Mouse (Mus musculus): Measurements from ENCODE around the gene Kbtbd3.

The Kbtbd3 gene

GRCm38 (mm10) chr9:4309351-4310085 is at the start of gene Kbtbd3, which contains the start of gene Aasdhppt:
Kbtbd3 (plus strand) TSS chr9:4309833.
Aasdhppt (minus strand) TSS chr9:4309471.
- DNase-seq (ENCODE audit: low spot score): peak; percentile 99

- DNase-seq (ENCODE audit: low spot score): no peak
These were observed 49.5 kb upstream of the Kbtbd3 start for GRCm38 (mm10) chr9:4259841-4260745.

GRCm38 (mm10) chr9:4260746-4261090 is 48.9 kb upstream of the Kbtbd3 start:
- no peak for DNase-seq (ENCODE audit: low spot score)

GRCm38 (mm10) chr9:4266881-4267280 is 42.8 kb upstream of the Kbtbd3 start:
- no peak for DNase-seq (ENCODE audit: low spot score)

GRCm38 (mm10) chr9:4283850-4284249 is 25.8 kb upstream of the Kbtbd3 start:
- DNase-seq (ENCODE audit: low spot score): no peak

GRCm38 (mm10) chr9:4300466-4300865 is 9.2 kb upstream of the Kbtbd3 start:
- DNase-seq (ENCODE audit: low spot score): no peak

- no peak for DNase-seq (ENCODE audit: low spot score)
These were observed 4.8 kb upstream of the Kbtbd3 start for GRCm38 (mm10) chr9:4304867-4305266.

GRCm38 (mm10) chr9:4308628-4309350 is 844 bp upstream of the Kbtbd3 start:
- DNase-seq (ENCODE audit: low spot score): no peak

GRCm38 (mm10) chr9:4310706-4311105 is 1.1 kb downstream of the Kbtbd3 start:
- no peak for DNase-seq (ENCODE audit: low spot score)

- DNase-seq (ENCODE audit: low spot score): no peak
These were observed 1.5 kb downstream of the Kbtbd3 start for GRCm38 (mm10) chr9:4311162-4311561.

- no peak for DNase-seq (ENCODE audit: low spot score)
These were observed 4.3 kb downstream of the Kbtbd3 start for GRCm38 (mm10) chr9:4313946-4314345.

- no peak for DNase-seq (ENCODE audit: low spot score)
These were observed 6.1 kb downstream of the Kbtbd3 start for GRCm38 (mm10) chr9:4315746-4316145.

GRCm38 (mm10) chr9:4318939-4319721 is 9.5 kb downstream of the Kbtbd3 start:
- DNase-seq (ENCODE audit: low spot score): no peak

- no peak for DNase-seq (ENCODE audit: low spot score)
These were observed 43.5 kb downstream of the Kbtbd3 start for GRCm38 (mm10) chr9:4353163-4353562.

GRCm38 (mm10) chr9:4375828-4376639 is 66.4 kb downstream of the Kbtbd3 start, which contains the start of gene Msantd4:
Msantd4 (plus strand) TSS chr9:4376562.
- peak; percentile 97 for DNase-seq (ENCODE audit: low spot score)

GRCm38 (mm10) chr9:4376640-4377120 is 67.0 kb downstream of the Kbtbd3 start:
- peak; percentile 32 for DNase-seq (ENCODE audit: low spot score)

Data from testis, postnatal 14 days (tissue).